Mouse (Mus musculus): ENCODE measurements at regions not wholly inside any gene's neighbourhood (a gene's known extent, or its start where the extent isn't known, plus 50 kb on each side); places are given as distances from the start of the nearest gene placed in this dataset.

DNA sequence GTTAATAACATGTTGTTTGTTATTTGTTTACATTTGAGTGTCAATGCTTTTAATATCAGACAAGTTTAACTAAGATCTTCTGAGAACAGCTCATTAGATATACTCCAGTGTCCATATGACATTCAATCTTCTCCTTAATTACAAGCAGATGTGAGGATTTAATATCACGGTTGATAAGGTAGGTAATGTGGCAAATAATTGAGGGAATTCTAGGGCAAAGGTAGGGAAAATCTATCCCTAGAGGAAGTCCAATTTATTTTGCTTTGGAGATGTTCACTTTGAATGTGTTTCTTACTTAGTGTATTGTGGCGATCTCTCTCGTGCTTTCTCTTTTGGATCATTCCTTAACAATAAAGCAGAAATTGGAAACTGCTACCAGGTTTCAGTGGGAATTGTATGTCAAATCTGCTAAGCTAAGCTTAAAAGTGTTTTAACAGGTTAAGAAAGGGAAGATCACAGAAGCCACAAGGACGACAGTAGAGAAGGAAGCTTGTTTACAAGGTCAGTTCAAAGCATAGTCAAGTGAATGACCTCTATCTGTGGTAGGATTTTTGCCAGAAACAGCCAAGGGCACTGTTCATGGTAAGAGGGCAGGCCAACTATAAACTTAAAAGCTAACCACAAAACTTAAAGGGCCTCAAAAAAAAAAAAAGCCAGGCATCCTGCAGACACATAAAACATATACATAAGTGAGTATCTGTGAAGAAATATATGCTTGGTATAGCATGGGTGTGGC, 282.2 kb upstream of the Xrcc4 start:
- no peak for DNase-seq

DNA sequence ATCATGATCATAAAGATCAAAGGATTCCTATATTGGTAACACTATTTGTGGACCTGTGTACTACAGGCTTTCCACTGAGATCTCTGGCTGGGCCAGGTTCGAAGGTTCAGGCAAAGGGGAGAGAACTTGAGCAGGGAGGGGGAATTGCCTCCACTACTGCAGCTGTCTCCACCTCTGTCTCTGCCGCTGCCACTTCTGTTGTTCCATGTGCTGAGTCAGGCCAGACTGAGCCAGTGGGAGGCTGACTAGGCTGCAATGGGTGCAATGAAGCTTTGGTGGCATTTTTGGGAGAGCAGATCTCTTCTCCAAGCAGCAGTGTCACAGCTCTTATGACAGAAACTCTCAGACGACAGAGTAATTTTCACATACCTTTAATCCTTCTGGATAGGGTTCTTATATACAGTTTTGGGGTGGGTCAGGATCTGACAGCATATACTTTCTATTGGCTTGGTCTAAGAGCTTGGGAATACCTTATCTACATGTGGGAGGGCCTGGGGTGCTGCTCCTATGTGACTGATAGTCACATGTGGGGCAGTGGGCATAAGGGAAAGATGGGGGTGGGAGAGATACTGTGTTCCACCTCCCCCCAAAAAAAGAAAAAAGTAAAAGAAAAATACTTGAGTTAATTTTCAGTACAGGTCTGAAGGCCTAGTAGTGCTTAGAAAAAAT, 281.5 kb upstream of the Xrcc4 start:
- no peak for DNase-seq

DNA sequence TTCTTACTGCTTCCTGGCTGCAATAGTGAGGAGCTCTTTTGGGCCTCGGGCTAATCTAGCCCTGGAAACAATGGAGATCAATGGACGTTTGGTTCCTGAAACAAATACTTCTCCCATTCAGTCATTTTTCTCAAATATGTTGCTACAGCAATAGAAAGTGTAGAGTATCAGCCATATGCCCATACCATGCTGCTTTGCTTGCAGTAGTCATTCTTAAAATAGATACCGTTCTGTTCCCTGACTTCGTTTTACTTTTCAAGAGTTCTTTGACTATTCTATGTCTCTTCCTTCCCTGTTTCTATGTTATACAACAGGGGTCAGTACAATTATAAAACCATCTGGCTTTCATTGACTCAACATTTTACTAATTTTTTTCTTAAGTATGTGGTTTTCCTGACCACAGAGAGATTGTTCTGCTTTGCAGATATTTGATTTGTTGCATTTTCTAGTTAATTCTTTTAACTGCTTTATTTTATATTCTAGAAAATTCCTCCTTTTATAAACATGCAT, 275.2 kb upstream of the Xrcc4 start:
- DNase-seq = no peak

GRCm38 (mm10) chr13:90359861-90360601, 270.6 kb upstream of the Xrcc4 start:
- no peak for DNase-seq

- no peak for DNase-seq
These were observed 268.7 kb upstream of the Xrcc4 start for GRCm38 (mm10) chr13:90358149-90358548.

DNA sequence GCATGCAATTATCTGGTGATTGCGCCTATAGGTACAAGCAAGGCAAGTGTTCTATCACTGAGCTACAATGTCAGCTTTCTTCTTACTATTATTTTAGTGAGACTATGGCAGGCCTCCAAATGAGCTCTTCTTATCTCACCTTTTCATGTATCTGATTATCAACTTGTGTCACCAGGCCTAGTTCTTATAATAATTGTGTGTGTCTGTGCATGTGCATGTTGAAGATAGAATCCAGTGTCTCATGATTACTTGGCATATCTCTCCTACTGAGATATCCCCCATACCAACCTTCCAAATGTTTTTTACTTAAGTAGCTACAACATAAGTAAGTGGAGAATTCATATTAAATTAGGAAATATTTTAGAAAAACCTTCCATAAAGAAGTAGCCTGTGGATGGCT, 266.2 kb upstream of the Xrcc4 start:
- no peak for DNase-seq

GRCm38 (mm10) chr13:90342823-90343222, 253.4 kb upstream of the Xrcc4 start:
- DNase-seq = no peak

- DNase-seq = no peak
These were observed 252.3 kb upstream of the Xrcc4 start for GRCm38 (mm10) chr13:90341597-90342212.

DNA sequence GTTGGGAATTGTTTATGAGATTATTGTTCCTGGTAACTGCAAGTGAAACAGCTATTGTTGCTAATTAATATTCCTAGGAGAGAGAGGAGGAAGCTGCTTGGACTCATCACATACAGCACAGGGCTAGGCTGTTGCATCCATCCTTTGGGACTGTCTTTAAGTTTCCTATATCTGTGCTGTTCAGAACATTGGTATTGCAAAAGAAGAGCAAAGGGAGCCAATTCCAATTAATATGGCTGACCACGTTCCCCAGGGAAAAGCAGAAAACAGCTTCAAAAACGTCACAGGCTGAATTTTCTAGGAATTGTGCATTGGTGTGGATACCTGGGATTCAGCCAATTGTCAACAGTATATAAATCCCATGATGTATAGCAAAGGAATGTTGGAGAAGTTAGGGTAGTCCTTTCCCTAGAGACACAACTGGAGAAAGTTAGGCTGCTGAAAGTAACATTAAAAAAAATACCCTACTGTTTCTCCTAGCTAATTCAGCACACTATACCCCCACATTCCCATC, 251.3 kb upstream of the Xrcc4 start:
- no peak for DNase-seq

- DNase-seq = no peak
These were observed 248.2 kb upstream of the Xrcc4 start for GRCm38 (mm10) chr13:90337591-90337990.

DNA sequence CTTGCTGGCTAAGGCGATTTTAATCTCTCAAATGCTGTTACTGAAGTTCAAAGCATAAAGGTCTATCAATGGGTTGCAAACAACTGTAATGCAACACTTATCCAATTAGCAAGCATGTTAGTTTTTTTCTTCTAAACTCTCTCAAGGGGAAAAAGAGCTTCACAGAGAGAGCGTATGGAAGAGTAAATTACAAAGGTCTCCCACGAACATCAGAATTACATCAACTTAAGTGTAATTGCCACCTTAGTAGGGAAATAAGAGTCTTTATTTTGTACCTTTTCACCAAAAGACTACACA, 246.3 kb upstream of the Xrcc4 start:
- DNase-seq = no peak

- no peak for DNase-seq
These were observed 245.7 kb upstream of the Xrcc4 start for GRCm38 (mm10) chr13:90334934-90335740.

GRCm38 (mm10) chr13:90334286-90334685, 244.9 kb upstream of the Xrcc4 start:
- DNase-seq = no peak

- DNase-seq = no peak
These were observed 235.8 kb upstream of the Xrcc4 start for GRCm38 (mm10) chr13:90325226-90325625.

DNA sequence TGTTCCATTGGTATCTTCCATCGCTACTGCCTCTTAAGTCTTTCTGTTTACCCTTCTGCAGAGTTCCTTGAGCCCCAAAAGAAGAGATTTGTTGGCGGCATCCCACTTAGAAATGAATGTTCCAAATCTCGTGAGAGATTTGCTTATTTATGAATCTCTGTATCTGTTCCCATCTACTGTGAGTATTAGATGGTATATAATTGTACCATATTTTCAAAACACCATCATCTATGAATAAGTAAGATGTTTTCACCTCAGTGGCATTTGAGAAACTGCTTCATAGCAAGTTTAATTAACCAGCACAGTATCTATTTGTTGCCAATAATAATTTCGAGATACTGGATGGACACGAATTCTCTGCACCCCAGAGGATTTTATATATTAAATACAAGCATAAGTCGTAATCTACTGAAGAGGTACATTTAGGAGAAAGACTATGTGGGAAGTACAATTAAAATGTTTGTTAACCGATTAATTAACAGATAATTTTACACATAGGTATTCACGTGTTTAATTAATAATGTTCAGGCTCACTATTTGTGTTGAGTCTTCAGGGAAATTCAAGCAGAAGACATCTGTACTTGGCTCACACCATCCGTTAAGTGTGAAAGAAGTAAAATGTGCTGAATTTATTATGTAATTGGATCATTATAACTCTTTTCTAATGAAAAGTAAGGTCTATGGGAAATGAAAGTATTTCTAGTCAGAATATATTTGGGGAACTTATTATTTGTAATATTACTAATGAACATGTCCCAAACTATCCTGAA, 224.0 kb upstream of the Xrcc4 start:
- DNase-seq = no peak

GRCm38 (mm10) chr13:90310482-90310881, 221.1 kb upstream of the Xrcc4 start:
- DNase-seq = no peak

GRCm38 (mm10) chr13:90300481-90300880, 211.1 kb upstream of the Xrcc4 start:
- DNase-seq = no peak

GRCm38 (mm10) chr13:90294648-90295007, 205.2 kb upstream of the Xrcc4 start:
- DNase-seq = no peak

DNA sequence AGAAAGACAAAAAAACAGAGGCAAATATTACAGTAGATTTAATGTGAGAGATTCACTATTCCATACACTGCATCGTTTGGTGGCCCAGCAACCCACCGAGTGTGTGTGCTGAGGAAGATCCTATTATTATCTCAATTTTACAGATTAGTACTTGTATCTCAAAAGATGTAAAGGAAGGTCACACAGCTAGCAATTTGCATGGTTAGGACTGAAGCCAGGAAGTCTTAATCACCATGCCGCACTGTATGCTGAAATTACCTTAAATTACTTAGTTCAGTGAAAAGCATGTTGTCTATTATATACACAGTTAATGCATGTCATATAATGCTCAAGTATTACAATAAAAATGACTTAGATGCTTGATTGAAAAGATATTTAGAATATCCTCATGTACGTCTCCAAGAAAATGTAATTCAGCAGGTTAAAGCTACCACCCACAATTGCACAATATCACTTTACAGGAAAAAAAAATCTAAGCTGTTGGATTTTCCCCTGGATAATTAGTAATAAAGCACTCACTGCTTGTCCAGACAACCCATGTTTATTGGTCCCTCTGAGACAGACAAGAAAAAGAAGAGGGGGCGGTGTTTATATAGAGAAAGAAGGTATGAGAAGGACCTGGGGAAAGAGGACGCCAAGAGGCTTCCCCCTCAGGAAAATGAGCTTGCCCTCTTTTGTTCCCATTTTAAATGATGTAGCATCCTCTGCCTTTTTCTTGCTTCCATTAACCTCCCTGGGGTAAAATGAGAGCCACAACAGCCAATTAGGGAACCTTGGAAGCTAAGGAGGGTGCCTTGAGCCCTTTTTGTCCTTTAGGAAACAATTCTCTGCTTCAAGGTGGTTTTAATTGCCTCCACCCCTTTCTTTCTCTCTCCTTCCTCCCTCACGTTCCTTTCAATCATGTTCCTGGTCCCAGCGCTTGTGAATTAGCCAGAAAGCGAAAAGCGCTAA, 204.6 kb upstream of the Xrcc4 start:
- DNase-seq = no peak

DNA sequence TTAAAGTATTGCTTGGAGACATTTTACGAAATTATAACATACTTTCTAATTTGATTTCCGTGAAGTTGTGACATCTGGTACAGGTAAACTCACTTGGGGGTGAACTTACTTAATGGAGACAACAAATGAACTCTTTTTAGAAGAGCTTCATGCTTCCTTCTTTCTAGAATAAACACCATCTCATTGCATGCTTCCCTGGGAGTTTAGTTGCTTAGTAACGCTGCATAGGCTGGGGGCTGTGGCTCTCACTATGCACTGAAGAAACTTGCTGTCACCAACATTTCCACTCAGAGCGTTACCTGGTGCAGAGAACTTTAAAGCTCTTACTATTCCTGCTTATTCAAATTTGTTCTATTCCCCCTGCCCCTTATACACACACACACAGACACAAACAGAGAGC, 203.5 kb upstream of the Xrcc4 start:
- no peak for DNase-seq

- no peak for DNase-seq
These were observed 202.7 kb upstream of the Xrcc4 start for GRCm38 (mm10) chr13:90292124-90292523.
